In genomic region chr11:59196230-59196629, GRCm38 (mm10) we compare ENCODE assay signal across 28 mouse cellular contexts. TPM values are rescaled to one million over a fixed set of nuclear protein-coding genes. Genes with fewer than 3 reads are reported as not detected.
DNase-seq lines count a peak whose midpoint lies in the region; ATAC-seq and TF ChIP-seq lines count a peak whose summit lies in the region.
"Had no signal": no experiment of that assay in that cellular context is flagged by ENCODE, and none has a peak within 500 bp of the region (broad histone marks: within the 10 kb centered on the region; RNA-seq: fewer than 3 reads in every experiment).

No protein-coding gene starts in this region.

- peak; percentile 31 for DNase-seq in lung, embryonic 14.5 days
- no peak for DNase-seq in lung, postnatal 14 days
- DNase-seq in lung, postnatal 0 days (ENCODE audit: low spot score) = peak; percentile 64
- peak; percentile 48 for DNase-seq in lung, postnatal 36 days
- no peak for DNase-seq in heart, adult 2 months
- no peak for DNase-seq in left cerebral cortex, postnatal 25 days (ENCODE audit: low spot score in 2 of 2)
- DNase-seq: adrenal gland, adult 8-10 months; adrenal gland, postnatal 25 days; cerebellum, adult 18-20 months; cerebellum, adult 9-11 months; cerebellum, postnatal 25 days; forebrain, postnatal 0 days; gastrocnemius, adult 2 months; gastrocnemius, postnatal 14 days; heart, adult 11 months; heart, postnatal 10 days; heart, postnatal 36 days had no signal

- intact Hi-C loops in heart, adult 2 months (cut with DNase I) = no loop called here
- intact Hi-C loops in left cerebral cortex, postnatal 25 days (cut with DNase I) = no loop called here

- no peaks in the 10 kb centered on the region for H3K9me3 ChIP-seq in lung, embryonic 14.5 days (ENCODE audit: low read depth, low read length)
- no peaks in the 10 kb centered on the region for H3K9me3 ChIP-seq in lung, postnatal 0 days (ENCODE audit: low read length)
- H3K9me3 ChIP-seq: embryonic facial prominence, embryonic 12.5 days; embryonic facial prominence, embryonic 15.5 days; heart, embryonic 12.5 days; heart, embryonic 15.5 days; hindbrain, embryonic 10.5 days had no signal

- no peak for TF ChIP-seq POLR2A in heart, adult 2 months (IDR thresholded peaks at IDR 0.05; ENCODE audit: insufficient read depth, low read depth, low read length)

- peak; percentile 99 for TF ChIP-seq EP300 in lung, postnatal 0 days (IDR thresholded peaks at IDR 0.05)
- TF ChIP-seq EP300 in heart, adult 2 months (IDR thresholded peaks at IDR 0.05; ENCODE audit: insufficient read depth, low read depth, low read length) = no peak

- no peak overlapping the region for H3K27ac ChIP-seq in lung, embryonic 14.5 days (ENCODE audit: low read depth)
- H3K27ac ChIP-seq in lung, postnatal 0 days (ENCODE audit: low read length) = peak overlapping the region; percentile 68; the same call in 1 of the 2 replicates
- no peak overlapping the region for H3K27ac ChIP-seq in heart, adult 2 months
- H3K27ac ChIP-seq: embryonic facial prominence, embryonic 12.5 days; embryonic facial prominence, embryonic 15.5 days; gastrocnemius, adult 2 months; hindbrain, embryonic 10.5 days; hindbrain, embryonic 14.5 days; hindbrain, postnatal 0 days had no signal

- H3K4me2 ChIP-seq in lung, embryonic 14.5 days = no peak overlapping the region
- H3K4me2 ChIP-seq in lung, postnatal 0 days (replicated peaks; ENCODE audit: low read depth, low read length) = no peak overlapping the region
- H3K4me2 ChIP-seq: embryonic facial prominence, embryonic 12.5 days; embryonic facial prominence, embryonic 15.5 days; heart, embryonic 12.5 days; heart, embryonic 15.5 days; hindbrain, embryonic 14.5 days had no signal

- H3K4me1 ChIP-seq in lung, embryonic 14.5 days (ENCODE audit: insufficient read depth) = 0 out of 2 replicates have a peak, but pooled peaks cover 2% of the 10 kb centered on the region
- H3K4me1 ChIP-seq in lung, postnatal 0 days (ENCODE audit: insufficient read depth, low read depth, low read length) = no peaks in the 10 kb centered on the region
- H3K4me1 ChIP-seq in heart, adult 2 months (ENCODE audit: control insufficient read depth, insufficient read depth, low read length) = peaks cover 1% of the 10 kb centered on the region

- TF ChIP-seq CTCF in lung, embryonic 14.5 days (IDR thresholded peaks at IDR 0.05; ENCODE audit: low read depth) = no peak
- no peak for TF ChIP-seq CTCF in lung, postnatal 0 days (IDR thresholded peaks at IDR 0.05)
- no peak for TF ChIP-seq CTCF in heart, adult 2 months (IDR thresholded peaks at IDR 0.05)

- no peak overlapping the region for H3K9ac ChIP-seq in lung, embryonic 14.5 days
- H3K9ac ChIP-seq in lung, postnatal 0 days (replicated peaks; ENCODE audit: low read depth) = no peak overlapping the region
- H3K9ac ChIP-seq in heart, adult 2 months (ENCODE audit: low read depth, low read length) = no peak overlapping the region
- H3K9ac ChIP-seq: embryonic facial prominence, embryonic 12.5 days; embryonic facial prominence, embryonic 15.5 days; forebrain, postnatal 0 days; heart, embryonic 12.5 days; heart, embryonic 15.5 days; hindbrain, embryonic 14.5 days had no signal

- no peaks in the 10 kb centered on the region for H3K79me2 ChIP-seq in heart, adult 2 months (replicated peaks; ENCODE audit: control insufficient read depth, insufficient read depth, low read length)

- ATAC-seq in lung, embryonic 14.5 days (ENCODE audit: insufficient read depth) = no peak
- ATAC-seq in lung, postnatal 0 days = peak; percentile 63
- ATAC-seq: activated CD4-positive, CD25-positive, alpha-beta regulatory T cell, adult 4 months; forebrain, embryonic 14.5 days; forebrain, postnatal 0 days; hindbrain, postnatal 0 days had no signal

- H3K27me3 ChIP-seq in lung, embryonic 14.5 days (ENCODE audit: insufficient read depth, low read length) = no peaks in the 10 kb centered on the region
- H3K27me3 ChIP-seq in lung, postnatal 0 days (replicated peaks; ENCODE audit: insufficient read depth, low read length) = no peaks in the 10 kb centered on the region
- no peaks in the 10 kb centered on the region for H3K27me3 ChIP-seq in heart, adult 2 months (ENCODE audit: control insufficient read depth, insufficient read depth, low read length)
- H3K27me3 ChIP-seq: embryonic facial prominence, embryonic 12.5 days; embryonic facial prominence, embryonic 15.5 days; heart, embryonic 12.5 days; heart, embryonic 15.5 days had no signal

- peaks cover 15% of the 10 kb centered on the region; the same call in 1 of the 2 replicates for H3K36me3 ChIP-seq in lung, embryonic 14.5 days (ENCODE audit: insufficient read depth)
- 0 out of 2 replicates have a peak, but pooled peaks cover 8% of the 10 kb centered on the region for H3K36me3 ChIP-seq in lung, postnatal 0 days (ENCODE audit: insufficient read depth, low read length)
- H3K36me3 ChIP-seq in heart, adult 2 months (ENCODE audit: control insufficient read depth, insufficient read depth, low read length) = no peaks in the 10 kb centered on the region

- no peak overlapping the region for H3K4me3 ChIP-seq in lung, embryonic 14.5 days (ENCODE audit: low read depth, low read length)
- H3K4me3 ChIP-seq in lung, postnatal 0 days (ENCODE audit: low read depth, low read length) = no peak overlapping the region
- no peak overlapping the region for H3K4me3 ChIP-seq in heart, adult 2 months
- H3K4me3 ChIP-seq: embryonic facial prominence, embryonic 12.5 days; embryonic facial prominence, embryonic 15.5 days; gastrocnemius, adult 2 months; heart, embryonic 12.5 days; heart, embryonic 15.5 days; hindbrain, embryonic 10.5 days had no signal

RNA-seq across cellular contexts. Expression of gene Guk1, which starts 4.2 kb away (rescaled TPM):
- 140 and 141 TPM in 2 replicates for polyA plus RNA-seq in lung, embryonic 14.5 days (2014; fragmentation: Nextera tagmentation; extraction: Ambion mirVana)
- 151 and 168 TPM in 2 replicates for polyA plus RNA-seq in lung, postnatal 0 days (2015; fragmentation: Nextera tagmentation; extraction: Ambion mirVana)
- 100 to 1,000 TPM in 1 of 2 experiments, 10 to 100 TPM in 1; 97.5 to 113 TPM for total RNA-seq in heart, adult 2 months (2021)
- 120 and 127 TPM in 2 replicates for polyA plus RNA-seq in heart, adult 2 months (2012; rRNA removed)
- 100 to 1,000 TPM; 124 to 134 TPM for total RNA-seq in left cerebral cortex, postnatal 25 days (2021)

RNA-seq across cellular contexts. Expression of gene Mrpl55, which starts 6.1 kb away (rescaled TPM):
- 89.9 and 100 TPM in 2 replicates for polyA plus RNA-seq in lung, embryonic 14.5 days (2014; fragmentation: Nextera tagmentation; extraction: Ambion mirVana)
- polyA plus RNA-seq in lung, postnatal 0 days (2015; fragmentation: Nextera tagmentation; extraction: Ambion mirVana) = 60.0 and 74.0 TPM in 2 replicates
- total RNA-seq in heart, adult 2 months (2021) = 100 to 1,000 TPM; 113 to 117 TPM
- polyA plus RNA-seq in heart, adult 2 months (2012; rRNA removed) = 78.1 and 110 TPM in 2 replicates
- total RNA-seq in left cerebral cortex, postnatal 25 days (2021) = 10 to 100 TPM; 35.4 to 38.6 TPM

RNA-seq across cellular contexts. Expression of gene 2310033P09Rik, which starts 11.9 kb away (rescaled TPM):
- polyA plus RNA-seq in lung, embryonic 14.5 days (2014; fragmentation: Nextera tagmentation; extraction: Ambion mirVana) = 32.5 and 32.9 TPM in 2 replicates
- polyA plus RNA-seq in lung, postnatal 0 days (2015; fragmentation: Nextera tagmentation; extraction: Ambion mirVana) = 32.9 and 34.8 TPM in 2 replicates
- 1 to 10 TPM; 8.4 to 9.4 TPM for total RNA-seq in heart, adult 2 months (2021)
- polyA plus RNA-seq in heart, adult 2 months (2012; rRNA removed) = 10.7 and 12.1 TPM in 2 replicates
- total RNA-seq in left cerebral cortex, postnatal 25 days (2021) = 10 to 100 TPM; 20.6 to 21.3 TPM

RNA-seq across cellular contexts. Expression of gene Gjc2, which starts 13.2 kb away (rescaled TPM):
- polyA plus RNA-seq in lung, embryonic 14.5 days (2014; fragmentation: Nextera tagmentation; extraction: Ambion mirVana) = 0.16 and 0.34 TPM in 2 replicates
- 1.8 and 2.5 TPM in 2 replicates for polyA plus RNA-seq in lung, postnatal 0 days (2015; fragmentation: Nextera tagmentation; extraction: Ambion mirVana)
- under 1 TPM; 0.45 to 0.57 TPM for total RNA-seq in heart, adult 2 months (2021)
- polyA plus RNA-seq in heart, adult 2 months (2012; rRNA removed) = 0.72 and 0.73 TPM in 2 replicates
- 10 to 100 TPM in 1 of 2 experiments, 1 to 10 TPM in 1; 9.8 to 12.2 TPM for total RNA-seq in left cerebral cortex, postnatal 25 days (2021)
- total RNA-seq: common myeloid progenitor, adult 5-6 weeks; ES-E14 had no signal
- polyA plus RNA-seq: activated CD4-positive, CD25-positive, alpha-beta regulatory T cell, adult 4 months had no signal

RNA-seq across cellular contexts. Expression of gene Arf1, which starts 31.8 kb away (rescaled TPM):
- polyA plus RNA-seq in lung, embryonic 14.5 days (2014; fragmentation: Nextera tagmentation; extraction: Ambion mirVana) = 687 and 693 TPM in 2 replicates
- polyA plus RNA-seq in lung, postnatal 0 days (2015; fragmentation: Nextera tagmentation; extraction: Ambion mirVana) = 630 and 647 TPM in 2 replicates
- 100 to 1,000 TPM; 245 to 274 TPM for total RNA-seq in heart, adult 2 months (2021)
- polyA plus RNA-seq in heart, adult 2 months (2012; rRNA removed) = 345 and 383 TPM in 2 replicates
- total RNA-seq in left cerebral cortex, postnatal 25 days (2021) = 100 to 1,000 TPM; 414 to 438 TPM

Comparison
In these comparisons a context has a peak if more than half of its experiments do, and no peak if none do; other contexts are left out.
1. DNase-seq: peak in lung, embryonic 14.5 days (single experiment), lung, postnatal 0 days (single experiment) and lung, postnatal 36 days (single experiment); none in lung, postnatal 14 days (single experiment), heart, adult 2 months (0 of 2) and left cerebral cortex, postnatal 25 days (0 of 2).